Mouse (Mus musculus): Measurements from ENCODE around the gene Tnfsf8. TPM values are rescaled to one million over a fixed set of nuclear protein-coding genes. Genes with fewer than 3 reads are reported as not detected.

The Tnfsf8 gene
- total and polyA plus RNA-seq, 3 experiments = not detected

DNA sequence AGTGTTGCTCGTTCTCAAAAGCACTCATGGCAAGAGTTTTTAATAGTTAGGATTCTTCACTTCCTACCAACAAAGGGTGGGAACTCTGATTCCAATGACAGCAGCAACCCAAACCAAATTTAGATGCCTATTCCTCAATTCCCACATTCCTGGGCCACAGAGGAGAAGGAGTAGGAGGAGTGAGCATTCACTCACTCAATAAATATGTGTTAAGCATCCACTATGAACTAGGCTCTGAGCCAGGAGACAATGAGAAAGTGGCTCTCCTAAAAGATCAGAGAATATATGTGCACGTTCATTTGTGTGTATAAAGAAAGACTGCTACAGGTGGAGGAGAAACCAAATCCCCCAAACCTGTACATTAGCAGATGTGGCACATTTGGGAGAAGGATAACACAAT, 75.7 kb downstream of the Tnfsf8 start:
- H3K4me1 ChIP-seq (ENCODE audit: control insufficient read depth in 1 of 2, insufficient read depth in 2 of 2, low read length in 2 of 2) = no peaks in the 10 kb centered on the region
- H3K36me3 ChIP-seq (ENCODE audit: control insufficient read depth in 1 of 2, insufficient read depth in 2 of 2, low read length in 2 of 2) = no peaks in the 10 kb centered on the region
- DNase-seq (ENCODE audit: low read depth, low spot score) = no peak

DNA sequence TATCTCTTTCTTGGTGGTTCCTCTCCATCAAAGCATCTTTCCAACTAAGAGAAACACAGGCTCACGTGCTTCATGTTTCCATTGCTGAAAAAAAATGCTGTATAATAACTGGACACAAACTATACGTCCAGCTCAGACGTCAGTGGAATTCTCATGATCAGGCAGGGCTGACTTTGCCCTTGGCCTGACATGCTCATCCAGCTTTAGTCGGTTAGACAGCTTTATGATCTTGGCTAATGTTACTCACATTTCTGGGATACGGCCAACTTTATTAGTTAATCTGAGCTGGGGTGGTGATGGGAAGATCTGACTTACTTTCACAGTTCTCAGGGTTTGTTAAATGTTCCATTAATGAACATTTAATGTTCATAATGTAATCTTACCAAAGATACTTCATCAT, 77.3 kb downstream of the Tnfsf8 start:
- TF ChIP-seq ELF1 (IDR thresholded peaks at IDR 0.05; ENCODE audit: low read depth, low read length) = no peak
- no peak for TF ChIP-seq ZMIZ1 (IDR thresholded peaks at IDR 0.05; ENCODE audit: low read depth, low read length)
- no peak for DNase-seq (ENCODE audit: low read depth, low spot score)
- H3K4me3 ChIP-seq (ENCODE audit: control insufficient read depth in 1 of 2, insufficient read depth in 1 of 2, low read depth in 2 of 2, low read length in 2 of 2) = no peak overlapping the region
- H3K27ac ChIP-seq (ENCODE audit: control insufficient read depth, low read depth, low read length) = no peak overlapping the region
- H3K27me3 ChIP-seq (ENCODE audit: control insufficient read depth in 1 of 2, insufficient read depth in 2 of 2, low read length in 2 of 2) = no peaks in the 10 kb centered on the region
- no peaks in the 10 kb centered on the region for H3K36me3 ChIP-seq (ENCODE audit: control insufficient read depth in 1 of 2, insufficient read depth in 2 of 2, low read length in 2 of 2)
- H3K4me1 ChIP-seq (ENCODE audit: control insufficient read depth in 1 of 2, insufficient read depth in 2 of 2, low read length in 2 of 2) = no peaks in the 10 kb centered on the region
- no peak overlapping the region for H3K9ac ChIP-seq (ENCODE audit: control insufficient read depth, low read depth, low read length, poor library complexity, severe bottlenecking)
- H3K79me2 ChIP-seq (ENCODE audit: control insufficient read depth, insufficient read depth, low read length, poor library complexity) = no peaks in the 10 kb centered on the region
- no peaks in the 10 kb centered on the region for H3K9me3 ChIP-seq (replicated peaks; ENCODE audit: insufficient read depth, low read length)

More for the DNA sequence above, 75.7 kb downstream of the Tnfsf8 start:
- H3K27ac ChIP-seq (ENCODE audit: control insufficient read depth, low read depth, low read length) = no peak overlapping the region
- H3K9ac ChIP-seq (ENCODE audit: control insufficient read depth, low read depth, low read length, poor library complexity, severe bottlenecking) = no peak overlapping the region
- no peaks in the 10 kb centered on the region for H3K9me3 ChIP-seq (replicated peaks; ENCODE audit: insufficient read depth, low read length)
- no peak for TF ChIP-seq KAT2A (conservative IDR thresholded peaks at IDR 0.05; ENCODE audit: low read depth, low read length)
- TF ChIP-seq ZMIZ1 (IDR thresholded peaks at IDR 0.05; ENCODE audit: low read depth, low read length) = no peak
- no peak for TF ChIP-seq MYC (IDR thresholded peaks at IDR 0.05; ENCODE audit: low read depth, low read length)
- TF ChIP-seq MAFK (IDR thresholded peaks at IDR 0.05; ENCODE audit: borderline replicate concordance, low read depth, low read length) = no peak
- TF ChIP-seq MAX (IDR thresholded peaks at IDR 0.05; ENCODE audit: low read length) = no peak
- no peak for TF ChIP-seq NRF1 (IDR thresholded peaks at IDR 0.05; ENCODE audit: insufficient read depth, low read depth, low read length, poor library complexity, severe bottlenecking)
- no peak for TF ChIP-seq TBP (IDR thresholded peaks at IDR 0.05; ENCODE audit: low read depth, low read length)
- no peak for TF ChIP-seq ETS1 (IDR thresholded peaks at IDR 0.05; ENCODE audit: low read depth, low read length)
- TF ChIP-seq MXI1 (IDR thresholded peaks at IDR 0.05; ENCODE audit: low read depth, low read length) = no peak
- no peak for TF ChIP-seq ZNF384 (IDR thresholded peaks at IDR 0.05; ENCODE audit: low read depth, low read length)
- no peak for TF ChIP-seq CHD2 (IDR thresholded peaks at IDR 0.05; ENCODE audit: low read length)
- no peak for TF ChIP-seq CTCF (IDR thresholded peaks at IDR 0.05 in 2 of 3, conservative IDR thresholded peaks at IDR 0.05 in 1 of 3; ENCODE audit: control insufficient read depth in 1 of 3, insufficient read depth in 1 of 3, low read depth in 2 of 3, low read length in 3 of 3, poor library complexity in 1 of 3, severe bottlenecking in 1 of 3)
- no peak for TF ChIP-seq TCF12 (IDR thresholded peaks at IDR 0.05; ENCODE audit: low read depth, low read length)
- TF ChIP-seq ELF1 (IDR thresholded peaks at IDR 0.05; ENCODE audit: low read depth, low read length) = no peak
- no peak for TF ChIP-seq GABPA (IDR thresholded peaks at IDR 0.05; ENCODE audit: low read depth, low read length)
- no peak for TF ChIP-seq ZKSCAN1 (IDR thresholded peaks at IDR 0.05; ENCODE audit: low read depth, low read length)
- TF ChIP-seq SIN3A (IDR thresholded peaks at IDR 0.05; ENCODE audit: low read length) = no peak
- TF ChIP-seq RCOR1 (IDR thresholded peaks at IDR 0.05; ENCODE audit: low read depth, low read length) = no peak
- no peak for TF ChIP-seq MEF2A (IDR thresholded peaks at IDR 0.05; ENCODE audit: extremely low read depth, insufficient replicate concordance, low read depth, low read length, poor library complexity, severe bottlenecking)
- no peaks in the 10 kb centered on the region for H3K79me2 ChIP-seq (ENCODE audit: control insufficient read depth, insufficient read depth, low read length, poor library complexity)
- no peaks in the 10 kb centered on the region for H3K27me3 ChIP-seq (ENCODE audit: control insufficient read depth in 1 of 2, insufficient read depth in 2 of 2, low read length in 2 of 2)
- H3K4me3 ChIP-seq (ENCODE audit: control insufficient read depth in 1 of 2, insufficient read depth in 1 of 2, low read depth in 2 of 2, low read length in 2 of 2) = no peak overlapping the region
